Comparison of ENCODE assay signal across 8 mouse cellular contexts in the genomic region with DNA sequence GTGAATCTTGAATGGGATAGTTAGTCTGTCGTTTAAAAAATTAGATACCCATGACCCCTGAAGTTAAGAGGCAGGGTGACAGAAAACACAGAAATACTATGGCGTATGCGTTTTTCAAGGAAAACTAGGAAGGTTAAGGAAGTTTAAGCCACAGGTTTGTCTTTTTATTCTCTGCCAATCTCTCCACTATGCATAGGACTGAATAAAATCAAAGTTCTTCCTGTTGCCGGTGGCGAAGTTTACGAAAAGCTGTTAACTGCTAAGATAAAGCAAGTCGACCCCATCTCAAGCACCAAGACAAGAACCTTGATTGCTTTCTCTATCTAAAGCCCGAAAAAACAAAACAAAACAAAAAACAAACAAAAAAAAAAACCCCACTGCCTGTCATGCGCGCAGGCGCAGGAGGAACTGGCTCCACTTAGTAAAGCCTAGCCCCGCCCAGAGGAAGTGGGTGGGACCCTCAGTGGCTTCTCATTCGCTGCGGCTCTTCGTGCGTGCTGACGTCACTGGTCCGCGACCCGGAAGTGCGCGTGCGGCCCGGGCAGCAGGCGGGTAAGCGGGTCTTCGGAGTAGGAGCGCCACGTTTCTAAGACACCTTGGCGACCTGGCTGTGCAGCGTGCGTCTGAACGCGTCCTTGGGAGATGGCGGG. TPM values are rescaled to one million over a fixed set of nuclear protein-coding genes. Genes with fewer than 3 reads are reported as not detected.
DNase-seq lines count a peak whose midpoint lies in the region; ATAC-seq and TF ChIP-seq lines count a peak whose summit lies in the region.

A gene (plus strand): TSS at position 481 of the 650 bp plus-strand sequence.

- TF ChIP-seq CTCF in G1E (IDR thresholded peaks at IDR 0.05; ENCODE audit: low read depth, low read length): no peak
- TF ChIP-seq CTCF in layer of hippocampus, adult 2 months (conservative IDR thresholded peaks at IDR 0.05): no peak
- TF ChIP-seq CTCF in lung, embryonic 14.5 days (IDR thresholded peaks at IDR 0.05; ENCODE audit: low read depth): no peak
- TF ChIP-seq CTCF in olfactory bulb, adult 2 months (IDR thresholded peaks at IDR 0.05; ENCODE audit: insufficient read depth, low read depth, low read length): no peak
- peak; percentile 56; the same call in 1 of the 2 replicates for TF ChIP-seq CTCF in thymus, adult 2 months (IDR thresholded peaks at IDR 0.05; ENCODE audit: borderline replicate concordance, control insufficient read depth, extremely low read depth, insufficient read depth, low read length, poor library complexity)

- intact Hi-C loops in heart, postnatal 36 days (cut with DNase I): loop anchor here (2.0 kb wide), 1 partner anchor 32 kb away; a partner anchor contains a TSS

- H3K4me2 ChIP-seq in forebrain, embryonic 16.5 days (ENCODE audit: low read length): peak within 1 kb of the TSS; percentile 86
- peak within 1 kb of the TSS; percentile 94 for H3K4me2 ChIP-seq in lung, embryonic 14.5 days

- no peaks in the 10 kb centered on the region for H3K9me3 ChIP-seq in G1E (replicated peaks)
- H3K9me3 ChIP-seq in forebrain, embryonic 16.5 days (ENCODE audit: control insufficient read depth, low read length): no peaks in the 10 kb centered on the region
- H3K9me3 ChIP-seq in lung, embryonic 14.5 days (ENCODE audit: low read depth, low read length): no peaks in the 10 kb centered on the region

- H3K36me3 ChIP-seq in G1E (replicated peaks): peaks cover 31% of the 10 kb centered on the region
- peaks cover 13% of the 10 kb centered on the region for H3K36me3 ChIP-seq in forebrain, embryonic 16.5 days (ENCODE audit: control insufficient read depth, insufficient read depth)
- H3K36me3 ChIP-seq in lung, embryonic 14.5 days (ENCODE audit: insufficient read depth): peaks cover 26% of the 10 kb centered on the region
- peaks cover 10% of the 10 kb centered on the region; the same call in 1 of the 2 replicates for H3K36me3 ChIP-seq in thymus, adult 2 months (ENCODE audit: control insufficient read depth, insufficient read depth, low read length)

- peak; percentile 82 for DNase-seq in G1E (ENCODE audit: low spot score)
- DNase-seq in cerebellum, adult 18-20 months: peak; percentile 96 to 99
- DNase-seq in heart, postnatal 36 days: peak; percentile 96 to 98
- DNase-seq in layer of hippocampus, adult 2 months (ENCODE audit: low spot score in 2 of 2): peak; percentile 97 to 98
- DNase-seq in lung, embryonic 14.5 days: peak; percentile 99
- peak; percentile 98 for DNase-seq in thymus, adult 2 months

- ATAC-seq in G1E (ENCODE audit: extremely low read depth, insufficient number of reproducible peaks, low FRiP score, poor library complexity, severe bottlenecking): peak; percentile 96
- peak; percentile 100 for ATAC-seq in forebrain, embryonic 16.5 days
- peak; percentile 99 for ATAC-seq in lung, embryonic 14.5 days (ENCODE audit: insufficient read depth)

- H3K27me3 ChIP-seq in G1E (ENCODE audit: insufficient read depth, low read length): no peaks in the 10 kb centered on the region
- peaks cover 3% of the 10 kb centered on the region; the same call in 1 of the 2 replicates for H3K27me3 ChIP-seq in forebrain, embryonic 16.5 days (replicated peaks; ENCODE audit: control insufficient read depth, insufficient read depth, low read length)
- H3K27me3 ChIP-seq in lung, embryonic 14.5 days (ENCODE audit: insufficient read depth, low read length): no peaks in the 10 kb centered on the region
- no peaks in the 10 kb centered on the region for H3K27me3 ChIP-seq in thymus, adult 2 months (ENCODE audit: control insufficient read depth, insufficient read depth, low read length)

- peaks cover 20% of the 10 kb centered on the region for H3K4me1 ChIP-seq in G1E (ENCODE audit: insufficient read depth, low read depth, low read length)
- peaks cover 10% of the 10 kb centered on the region for H3K4me1 ChIP-seq in forebrain, embryonic 16.5 days (replicated peaks; ENCODE audit: control insufficient read depth, insufficient read depth, low read length)
- no peaks in the 10 kb centered on the region; the same call in 1 of the 2 replicates for H3K4me1 ChIP-seq in lung, embryonic 14.5 days (ENCODE audit: insufficient read depth)
- H3K4me1 ChIP-seq in olfactory bulb, adult 2 months (ENCODE audit: control insufficient read depth, insufficient read depth, low read length): no peaks in the 10 kb centered on the region
- peaks cover 4% of the 10 kb centered on the region for H3K4me1 ChIP-seq in thymus, adult 2 months (replicated peaks; ENCODE audit: control insufficient read depth, insufficient read depth, low read length)

- peak within 1 kb of the TSS; percentile 67 for H3K9ac ChIP-seq in forebrain, embryonic 16.5 days (replicated peaks; ENCODE audit: low read depth, low read length)
- peak within 1 kb of the TSS; percentile 67 for H3K9ac ChIP-seq in lung, embryonic 14.5 days

- H3K4me3 ChIP-seq in G1E (ENCODE audit: low read depth, low read length): peak within 1 kb of the TSS; percentile 88
- H3K4me3 ChIP-seq in forebrain, embryonic 16.5 days (replicated peaks; ENCODE audit: low read length): peak within 1 kb of the TSS; percentile 88
- peak within 1 kb of the TSS; percentile 97 for H3K4me3 ChIP-seq in layer of hippocampus, adult 2 months
- peak within 1 kb of the TSS; percentile 69 for H3K4me3 ChIP-seq in lung, embryonic 14.5 days (ENCODE audit: low read depth, low read length)
- peak within 1 kb of the TSS; percentile 93 for H3K4me3 ChIP-seq in olfactory bulb, adult 2 months (ENCODE audit: insufficient read depth, low read depth, low read length)
- peak within 1 kb of the TSS; percentile 82 for H3K4me3 ChIP-seq in thymus, adult 2 months (ENCODE audit: control insufficient read depth, insufficient read depth, low read length)

- H3K27ac ChIP-seq in forebrain, embryonic 16.5 days (ENCODE audit: low read length): 0 out of 2 replicates have a peak within 1 kb of the TSS, but pooled peaks have one; percentile 13
- H3K27ac ChIP-seq in layer of hippocampus, adult 2 months: peak within 1 kb of the TSS; percentile 80
- no peak within 1 kb of the TSS; the same call in 1 of the 2 replicates for H3K27ac ChIP-seq in lung, embryonic 14.5 days (ENCODE audit: low read depth)
- H3K27ac ChIP-seq in olfactory bulb, adult 2 months (ENCODE audit: insufficient read depth, low read depth, low read length): 0 out of 2 replicates have a peak within 1 kb of the TSS, but pooled peaks have one; percentile 23
- H3K27ac ChIP-seq in thymus, adult 2 months (ENCODE audit: control insufficient read depth, insufficient read depth, low read length): no peak within 1 kb of the TSS

- WGBS in forebrain, embryonic 16.5 days: 8% methylated on average over 35 of the region's 35 CpGs
- 8% methylated on average over 35 of the region's 35 CpGs for WGBS in lung, embryonic 14.5 days
- WGBS in olfactory bulb, adult 2 months: 6% methylated on average over 35 of the region's 35 CpGs
- WGBS in thymus, adult 2 months: 6% methylated on average over 35 of the region's 35 CpGs

- peak; percentile 70; the same call in 1 of the 2 replicates for TF ChIP-seq POLR2A in olfactory bulb, adult 2 months (IDR thresholded peaks at IDR 0.05; ENCODE audit: insufficient read depth, low read depth, low read length)
- TF ChIP-seq POLR2A in thymus, adult 2 months (IDR thresholded peaks at IDR 0.05; ENCODE audit: control insufficient read depth, extremely low read depth, insufficient read depth, low read length, poor library complexity): peak; percentile 88

RNA-seq across cellular contexts. Expression of the gene that starts here (rescaled TPM):
- 71.6 and 79.9 TPM in 2 replicates for total RNA-seq in G1E (2014; fragmentation: Nextera tagmentation)
- 144 and 155 TPM in 2 replicates for total RNA-seq in G1E (2017)
- polyA plus RNA-seq in G1E (2012): 4.9 and 7.5 TPM in 2 replicates
- 66.6 and 78.1 TPM in 2 replicates for polyA plus RNA-seq in forebrain, embryonic 16.5 days (2015; fragmentation: Nextera tagmentation; extraction: Ambion mirVana)
- 10 to 100 TPM; 37.7 to 40.5 TPM for total RNA-seq in heart, postnatal 36 days (2021)
- total RNA-seq in layer of hippocampus, adult 2 months (2021): 10 to 100 TPM; 52.3 to 57.5 TPM
- polyA plus RNA-seq in lung, embryonic 14.5 days (2014; fragmentation: Nextera tagmentation; extraction: Ambion mirVana): 61.1 and 62.3 TPM in 2 replicates
- polyA plus RNA-seq in olfactory bulb, adult 2 months (2012; ENCODE audit: insufficient read depth, insufficient read length, low replicate concordance, missing spikeins): not detected in 2 replicates
- polyA plus RNA-seq in thymus, adult 2 months (2012; rRNA removed): 11.8 and 12.1 TPM in 2 replicates

Comparison
In these comparisons a context has a peak if more than half of its experiments do, and no peak if none do; other contexts are left out.
1. H3K27ac ChIP-seq: peak in forebrain, embryonic 16.5 days (single experiment), layer of hippocampus, adult 2 months (single experiment) and olfactory bulb, adult 2 months (single experiment); none in lung, embryonic 14.5 days (single experiment) and thymus, adult 2 months (single experiment).
2. Peak in every context shown above with its lines, with median percentiles within 50 percentile points of each other: ATAC-seq, DNase-seq and H3K4me3 ChIP-seq.